Mouse (Mus musculus) lung, embryonic 16.5 days (tissue): ENCODE measurements around the gene Sec24b. TPM values are rescaled to one million over a fixed set of nuclear protein-coding genes. Genes with fewer than 3 reads are reported as not detected.

Experiments
- ATAC-seq: fragments of 200-750 bp; cut with Nextera tagmentation; 2 replicates; pipeline ENCODE4 v1.8.0; 2017; ENCODE audit warnings: low read depth, mild to moderate bottlenecking, moderate library complexity
- H3K27ac ChIP-seq: fragments of 300-500 bp; sonication (generic); 2 replicates; pipeline ENCODE4 v1.5.1; 2014; ENCODE audit warnings: mild to moderate bottlenecking, control low read depth, low read length
- H3K27me3 ChIP-seq: fragments of 300-500 bp; sonication (generic); 2 replicates; pipeline ENCODE4 v1.6.1; 2014; ENCODE audit warnings: low read depth, low read length, mixed read lengths; ENCODE audit not compliant: control insufficient read depth, insufficient read depth
- H3K36me3 ChIP-seq: fragments of 300-500 bp; sonication (generic); 2 replicates; pipeline ENCODE4 v1.6.1; 2014; ENCODE audit warnings: low read length; ENCODE audit not compliant: control insufficient read depth, insufficient read depth
- H3K4me1 ChIP-seq: fragments of 300-500 bp; sonication (generic); replicated peaks from 2 replicates; pipeline ENCODE4 v1.6.1; 2014; ENCODE audit warnings: low read length, mixed read lengths; ENCODE audit not compliant: control insufficient read depth, insufficient read depth
- H3K4me2 ChIP-seq: fragments of 300-500 bp; sonication (generic); 2 replicates; pipeline ENCODE4 v1.6.1; 2014; ENCODE audit warnings: low read depth, low read length, control low read depth
- H3K4me3 ChIP-seq: fragments of 300-500 bp; sonication (generic); 2 replicates; pipeline ENCODE4 v1.5.1; 2014; ENCODE audit warnings: mild to moderate bottlenecking, low read length, control low read depth
- H3K9ac ChIP-seq: fragments of 300-500 bp; sonication (generic); 2 replicates; pipeline ENCODE4 v1.6.1; 2014; ENCODE audit warnings: low read length, control low read depth
- H3K9me3 ChIP-seq: fragments of 300-500 bp; sonication (generic); 2 replicates; pipeline ENCODE4 v1.6.1; 2016; ENCODE audit warnings: low read length; ENCODE audit not compliant: control insufficient read depth
- WGBS: fragments of 180-500 bp; shearing (Covaris S2); extraction: QIAGEN DNeasy Blood & Tissue Kit; methylation state at CpG from one replicate; pipeline ENCODE4 v1.1.7; 2014; 5-methylcytosine and 5-hydroxymethylcytosine counted together
- polyA plus RNA-seq: library from polyadenylated mRNA; unstranded; fragments of >200 nt; fragmentation: Nextera tagmentation; extraction: Ambion mirVana; gene quantifications from 2 replicates; pipeline ENCODE4 v1.2.1, GENCODE M21; 2015

The Sec24b gene
- polyA plus RNA-seq, 1 experiment from 2014 or later: 35.6 TPM

DNA sequence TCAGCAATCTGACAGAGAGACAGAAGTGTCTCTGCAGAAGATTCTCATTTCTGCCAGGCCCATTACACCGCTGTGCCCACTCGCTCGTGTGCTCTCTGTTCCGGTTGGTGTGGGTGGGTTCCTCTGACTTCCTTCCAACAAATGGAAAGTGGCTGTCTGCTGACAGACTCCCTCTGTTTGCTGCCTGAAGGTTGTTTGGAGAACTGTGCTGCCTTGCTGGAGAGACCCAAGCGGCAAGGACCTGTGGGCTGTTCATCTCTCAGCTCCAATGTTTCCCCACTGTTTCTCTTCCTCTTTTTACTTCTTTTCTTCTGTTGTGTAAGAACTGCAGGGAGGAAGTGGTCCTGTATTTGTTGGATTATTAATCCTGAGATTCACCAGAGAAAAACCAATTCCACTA is 113.0 kb downstream of the Sec24b start:
- no peak overlapping the region for H3K4me2 ChIP-seq
- H3K9ac ChIP-seq: no peak overlapping the region
- H3K27ac ChIP-seq: no peak overlapping the region
- no peaks in the 10 kb centered on the region for H3K36me3 ChIP-seq
- no peaks in the 10 kb centered on the region for H3K4me1 ChIP-seq
- H3K27me3 ChIP-seq: no peaks in the 10 kb centered on the region
- 65% methylated on average over 5 of the region's 5 CpGs for WGBS
- no peak overlapping the region for H3K4me3 ChIP-seq
- H3K9me3 ChIP-seq: no peaks in the 10 kb centered on the region
- no peak for ATAC-seq

DNA sequence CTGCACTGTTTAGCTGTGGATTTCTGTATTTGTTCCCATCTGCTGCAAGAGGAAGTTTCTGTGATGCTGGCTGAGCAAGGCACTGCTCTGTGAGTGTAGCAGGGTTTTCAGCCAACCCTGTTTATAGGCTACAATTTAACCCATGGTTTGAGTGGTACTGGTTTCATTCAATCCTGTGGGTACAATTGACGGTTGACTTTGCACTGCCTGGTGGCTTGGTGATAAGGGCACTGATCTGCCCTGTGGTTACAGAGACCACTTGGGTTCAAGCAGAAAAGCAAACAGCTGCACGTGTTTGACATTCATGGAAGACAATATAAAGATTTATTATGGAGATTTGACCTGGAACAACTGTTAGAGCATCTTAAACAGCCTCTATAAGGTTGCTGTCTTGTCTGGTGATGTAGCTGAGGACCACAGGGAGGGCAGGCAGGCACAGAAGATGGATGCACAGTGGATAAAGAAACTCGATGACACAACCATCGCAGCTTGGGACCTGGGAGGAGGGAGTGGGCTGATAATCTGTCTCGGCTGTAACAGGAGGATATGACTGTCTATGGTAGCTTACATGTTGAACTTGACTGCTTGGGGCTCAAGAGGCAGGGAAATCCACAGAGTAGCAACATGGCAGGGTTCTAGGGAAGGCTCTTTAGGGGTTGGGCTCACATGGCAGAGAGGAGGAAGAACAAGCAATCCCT is 115.0 kb downstream of the Sec24b start:
- H3K4me2 ChIP-seq: no peak overlapping the region
- no peak overlapping the region for H3K27ac ChIP-seq
- no peak for ATAC-seq
- WGBS: 49% methylated on average over 5 of the region's 5 CpGs
- no peaks in the 10 kb centered on the region for H3K36me3 ChIP-seq
- no peaks in the 10 kb centered on the region for H3K9me3 ChIP-seq
- no peak overlapping the region for H3K4me3 ChIP-seq
- no peak overlapping the region for H3K9ac ChIP-seq
- H3K27me3 ChIP-seq: no peaks in the 10 kb centered on the region
- no peaks in the 10 kb centered on the region for H3K4me1 ChIP-seq

DNA sequence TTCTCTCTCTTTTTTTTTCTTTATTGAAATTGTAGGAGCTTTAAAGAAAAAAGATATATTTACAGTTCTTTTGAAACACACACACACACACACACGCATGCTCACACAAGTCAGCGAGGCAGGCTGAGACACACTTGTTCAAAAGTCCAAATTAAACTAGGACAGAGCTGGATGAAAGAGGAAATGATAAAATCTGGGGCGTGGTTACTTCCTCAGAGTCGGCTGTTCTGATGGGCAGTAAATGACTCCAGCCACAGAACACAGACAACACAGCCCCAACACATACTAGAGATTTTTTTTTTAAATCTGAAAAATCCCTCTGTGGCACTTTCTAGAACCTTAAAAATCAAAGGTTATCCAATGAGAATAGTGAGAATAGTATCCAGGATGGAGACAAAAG is 117.5 kb downstream of the Sec24b start:
- Histone ChIP-seq H3K36me3 (no peaks in the 10 kb centered on the region), H3K4me3 (no peak overlapping the region), H3K4me1 (no peaks in the 10 kb centered on the region), H3K9ac (no peak overlapping the region), H3K27me3 (no peaks in the 10 kb centered on the region), H3K4me2 (no peak overlapping the region), H3K9me3 (no peaks in the 10 kb centered on the region), H3K27ac (no peak overlapping the region)
- no peak for ATAC-seq
- WGBS: 58% methylated on average over 4 of the region's 4 CpGs

DNA sequence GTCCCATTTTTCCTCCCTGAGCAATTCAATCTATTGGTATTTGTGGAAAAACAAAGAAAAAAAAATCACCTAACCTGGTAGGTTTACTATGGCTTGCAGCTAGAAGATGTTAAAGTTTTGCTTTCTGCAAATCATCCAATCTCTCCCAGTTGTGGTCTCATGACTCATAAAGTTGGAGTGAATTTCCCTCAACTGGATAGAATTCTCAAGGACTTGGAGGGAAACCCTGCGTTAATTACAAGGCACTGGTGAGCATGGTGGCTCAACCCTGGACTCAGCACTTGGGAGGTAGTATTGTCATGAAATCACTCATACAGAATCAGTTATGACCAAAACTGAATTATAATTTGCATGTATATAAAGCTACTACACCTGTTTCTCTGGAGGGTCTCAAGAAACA is 120.1 kb downstream of the Sec24b start:
- WGBS: 94% methylated on average over 1 of the region's 1 CpGs
- no peak overlapping the region for H3K9ac ChIP-seq
- no peaks in the 10 kb centered on the region for H3K4me1 ChIP-seq
- no peak for ATAC-seq
- H3K4me2 ChIP-seq: no peak overlapping the region
- H3K27me3 ChIP-seq: no peaks in the 10 kb centered on the region
- H3K36me3 ChIP-seq: no peaks in the 10 kb centered on the region
- H3K4me3 ChIP-seq: no peak overlapping the region
- no peaks in the 10 kb centered on the region for H3K9me3 ChIP-seq
- no peak overlapping the region for H3K27ac ChIP-seq

DNA sequence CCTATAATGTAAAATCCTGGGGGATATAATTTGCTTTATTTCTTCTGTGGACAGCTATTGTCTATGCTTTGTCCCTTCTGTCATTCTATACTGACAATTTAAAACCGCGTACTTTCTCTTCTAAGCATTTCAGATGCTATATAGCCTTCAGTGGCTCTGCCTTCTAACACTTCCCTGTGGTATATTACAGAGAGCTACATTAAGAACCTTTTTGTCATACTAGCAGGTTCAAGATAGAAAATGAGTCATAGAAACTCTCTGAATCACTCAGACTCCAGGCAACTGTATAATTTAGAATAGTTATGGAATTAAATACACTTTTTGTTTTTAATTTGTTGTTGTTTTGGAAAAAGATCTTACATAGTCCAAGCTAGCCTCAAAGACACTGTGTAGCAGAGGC is 120.6 kb downstream of the Sec24b start:
- Histone ChIP-seq H3K27me3 (no peaks in the 10 kb centered on the region), H3K36me3 (no peaks in the 10 kb centered on the region), H3K4me1 (no peaks in the 10 kb centered on the region), H3K4me2 (no peak overlapping the region), H3K4me3 (no peak overlapping the region), H3K27ac (no peak overlapping the region), H3K9me3 (no peaks in the 10 kb centered on the region), H3K9ac (no peak overlapping the region)
- ATAC-seq: no peak
- WGBS: 94% methylated on average over 2 of the region's 2 CpGs

DNA sequence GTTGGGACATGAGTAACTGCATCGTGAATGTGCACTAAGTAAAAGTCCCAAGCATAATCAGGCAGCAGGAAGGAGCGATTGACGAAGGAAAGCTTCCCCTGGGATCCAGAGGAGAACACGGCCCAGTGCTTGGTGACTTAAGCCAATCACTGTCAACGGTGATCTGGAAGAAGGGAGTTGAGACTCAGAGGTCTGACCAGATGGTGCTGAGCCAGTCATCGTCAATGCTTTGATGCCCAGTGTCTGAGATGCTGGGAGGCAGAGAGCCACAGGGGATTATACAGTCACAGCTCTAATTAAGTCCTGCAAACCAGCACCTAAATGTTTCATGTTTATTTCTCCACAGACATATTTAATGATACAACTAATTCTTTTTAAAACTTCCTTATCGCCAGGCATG is 122.3 kb downstream of the Sec24b start:
- Histone ChIP-seq H3K27me3 (no peaks in the 10 kb centered on the region), H3K9ac (no peak overlapping the region), H3K4me3 (no peak overlapping the region), H3K36me3 (no peaks in the 10 kb centered on the region), H3K9me3 (no peaks in the 10 kb centered on the region), H3K4me1 (no peaks in the 10 kb centered on the region), H3K27ac (no peak overlapping the region), H3K4me2 (no peak overlapping the region)
- 66% methylated on average over 7 of the region's 7 CpGs for WGBS
- no peak for ATAC-seq

DNA sequence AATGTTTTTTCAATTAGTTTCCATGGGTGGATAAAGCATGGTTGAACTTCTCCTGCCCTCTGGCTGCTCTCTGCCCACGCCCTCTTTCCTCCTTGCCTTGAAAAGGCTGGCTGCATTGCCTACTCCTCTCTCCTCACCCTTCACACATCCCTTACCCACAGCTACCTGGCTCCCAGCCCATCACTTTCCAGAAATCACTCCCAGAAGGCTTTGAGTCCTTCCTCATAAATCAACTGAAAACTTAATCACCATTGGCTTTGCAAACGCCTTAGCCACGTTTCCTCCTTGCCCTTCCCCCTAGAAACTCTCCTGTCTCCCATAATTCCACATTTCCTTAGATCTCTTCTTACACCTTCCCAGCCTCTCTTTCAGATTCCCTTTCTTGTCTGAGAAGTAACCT is 123.5 kb downstream of the Sec24b start:
- Histone ChIP-seq H3K36me3 (no peaks in the 10 kb centered on the region), H3K9me3 (no peaks in the 10 kb centered on the region), H3K27ac (no peak overlapping the region), H3K4me3 (no peak overlapping the region), H3K27me3 (no peaks in the 10 kb centered on the region), H3K4me1 (no peaks in the 10 kb centered on the region), H3K4me2 (no peak overlapping the region), H3K9ac (no peak overlapping the region)
- 36% methylated on average over 3 of the region's 3 CpGs for WGBS
- ATAC-seq: no peak

DNA sequence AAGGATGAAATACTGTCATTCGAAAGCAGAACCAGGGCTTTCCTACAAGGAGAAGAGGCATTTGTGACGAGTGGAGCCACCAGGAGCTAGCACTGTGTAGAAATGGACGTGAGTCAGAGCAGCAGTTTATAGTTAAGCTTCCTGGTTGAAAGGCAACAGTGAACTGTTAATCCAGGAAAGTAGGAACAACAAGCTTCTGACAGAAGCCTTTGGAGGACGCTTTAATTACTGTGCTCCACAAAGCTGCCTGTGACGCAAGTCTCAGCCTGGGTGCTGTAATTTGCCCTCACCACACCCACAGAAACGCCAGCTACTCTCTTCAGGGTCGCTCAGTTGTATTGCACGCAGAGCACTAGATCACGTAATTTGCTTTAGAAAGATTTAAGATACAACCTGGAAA is 124.8 kb downstream of the Sec24b start:
- Histone ChIP-seq H3K36me3 (no peaks in the 10 kb centered on the region), H3K27ac (no peak overlapping the region), H3K4me2 (no peak overlapping the region), H3K27me3 (no peaks in the 10 kb centered on the region), H3K4me3 (no peak overlapping the region), H3K9me3 (no peaks in the 10 kb centered on the region), H3K4me1 (no peaks in the 10 kb centered on the region), H3K9ac (no peak overlapping the region)
- ATAC-seq: no peak
- 56% methylated on average over 9 of the region's 9 CpGs for WGBS
